Mouse (Mus musculus) forebrain, embryonic 12.5 days (tissue): Measurements from ENCODE around the gene Ugt8a. TPM values are rescaled to one million over a fixed set of nuclear protein-coding genes. Genes with fewer than 3 reads are reported as not detected.

Experiments
- ATAC-seq: fragments of 200-750 bp; cut with Nextera tagmentation; 2 replicates; pipeline ENCODE4 v1.8.0; 2017; ENCODE audit warnings: moderate TSS enrichment; ENCODE audit not compliant: low FRiP score
- H3K27ac ChIP-seq: fragments of 300-500 bp; sonication (generic); 2 replicates; pipeline ENCODE4 v1.5.1; 2016; ENCODE audit warnings: mild to moderate bottlenecking
- H3K27me3 ChIP-seq: fragments of 300-500 bp; sonication (generic); 2 replicates; pipeline ENCODE4 v1.6.1; 2016; ENCODE audit warnings: mild to moderate bottlenecking
- H3K36me3 ChIP-seq: fragments of 300-500 bp; sonication (generic); replicated peaks from 2 replicates; pipeline ENCODE4 v1.6.1; 2016; ENCODE audit warnings: mild to moderate bottlenecking
- H3K4me1 ChIP-seq: fragments of 300-500 bp; sonication (generic); 2 replicates; pipeline ENCODE4 v1.6.1; 2016
- H3K4me2 ChIP-seq: fragments of 300-500 bp; sonication (generic); 2 replicates; pipeline ENCODE4 v1.6.1; 2016; ENCODE audit warnings: mild to moderate bottlenecking, moderate library complexity
- H3K4me3 ChIP-seq: fragments of 300-500 bp; sonication (generic); replicated peaks from 2 replicates; pipeline ENCODE4 v1.5.1; 2016; ENCODE audit warnings: mild to moderate bottlenecking
- H3K9ac ChIP-seq: fragments of 300-500 bp; sonication (generic); 2 replicates; pipeline ENCODE4 v1.6.1; 2016; ENCODE audit warnings: mild to moderate bottlenecking
- H3K9me3 ChIP-seq: fragments of 300-500 bp; sonication (generic); 2 replicates; pipeline ENCODE4 v1.6.1; 2016
- WGBS: fragments of 180-500 bp; shearing (Covaris S2); methylation state at CpG from one replicate; pipeline ENCODE4 v1.1.7; 2016; 5-methylcytosine and 5-hydroxymethylcytosine counted together
- polyA plus RNA-seq: library from polyadenylated mRNA; unstranded; fragments of >200 nt; fragmentation: Nextera tagmentation; extraction: Ambion mirVana; gene quantifications from 2 replicates; pipeline ENCODE4 v1.2.1, GENCODE M21; 2016

Gene Ugt8a
- 4.1 and 5.3 TPM in 2 replicates for polyA plus RNA-seq

DNA sequence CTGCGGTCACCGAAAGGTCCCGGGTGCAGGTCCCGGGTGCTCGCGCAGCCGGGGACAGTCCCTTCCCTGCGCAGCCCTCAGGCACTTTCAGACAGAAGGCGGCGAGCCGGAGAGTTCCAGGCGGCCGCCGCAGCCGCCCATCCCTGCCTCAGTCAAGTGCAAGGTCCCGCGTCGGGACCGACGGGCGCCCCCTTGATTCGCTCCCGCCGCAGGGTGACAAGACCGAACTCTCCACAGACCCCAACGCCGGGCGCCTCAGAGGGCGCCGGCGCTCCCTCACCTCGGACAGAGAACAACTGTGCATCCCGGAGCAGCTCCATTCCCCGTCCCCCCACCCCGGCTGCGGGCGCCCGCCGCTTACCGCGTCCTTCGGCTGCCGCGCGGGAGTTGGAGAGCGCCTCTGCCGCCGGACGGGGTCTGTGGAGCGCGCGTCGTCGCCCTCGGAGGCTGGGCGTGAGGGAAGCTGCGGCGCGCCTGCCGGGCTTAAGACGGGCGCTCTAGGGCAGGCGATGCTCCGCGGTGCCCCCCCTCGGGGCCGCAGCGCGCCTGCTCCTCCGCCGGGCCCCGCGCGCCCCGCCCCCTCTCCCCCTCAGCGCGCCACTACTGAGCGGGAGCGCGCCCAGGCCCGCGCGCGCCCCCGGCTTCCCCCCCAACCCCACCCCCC lies at the start of gene Ugt8a:
TSS of gene Ugt8a (minus strand) at position 528 of the 664 bp plus-strand sequence.
- H3K9ac ChIP-seq = peak within 1 kb of the TSS; percentile 68
- H3K4me3 ChIP-seq = peak within 1 kb of the TSS; percentile 71
- peaks cover 9% of the 10 kb centered on the region; the same call in 1 of the 2 replicates for H3K27me3 ChIP-seq
- H3K4me2 ChIP-seq = peak within 1 kb of the TSS; percentile 91
- H3K36me3 ChIP-seq = no peaks in the 10 kb centered on the region
- peaks cover 6% of the 10 kb centered on the region; the same call in 1 of the 2 replicates for H3K4me1 ChIP-seq
- H3K9me3 ChIP-seq = no peaks in the 10 kb centered on the region
- under 1% methylated on average over 28 of the region's 85 CpGs for WGBS
- ATAC-seq = peak; percentile 94
- peak within 1 kb of the TSS; percentile 76 for H3K27ac ChIP-seq

DNA sequence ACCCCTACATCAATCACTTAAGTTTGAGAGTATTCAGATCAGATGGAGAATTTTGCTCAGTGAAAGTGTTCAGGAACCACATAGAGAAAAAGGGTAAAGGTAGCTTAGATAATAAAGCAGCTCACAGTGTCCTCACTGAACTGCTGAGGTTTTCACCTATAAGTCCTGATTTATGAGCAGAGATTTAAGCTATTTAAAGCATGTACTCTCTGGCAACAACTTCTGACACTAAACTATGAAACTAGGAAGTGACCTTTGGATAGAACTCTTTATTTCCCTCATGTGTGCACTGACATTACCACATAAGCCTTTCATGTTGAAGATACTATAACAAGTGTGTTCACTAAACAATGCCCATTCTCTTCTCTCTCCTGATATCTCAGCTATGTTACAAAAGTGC lies 48.2 kb upstream of the Ugt8a start:
- Histone ChIP-seq H3K27ac (no peak overlapping the region), H3K4me3 (no peak overlapping the region), H3K9ac (no peak overlapping the region), H3K9me3 (no peaks in the 10 kb centered on the region), H3K27me3 (no peaks in the 10 kb centered on the region), H3K4me2 (no peak overlapping the region), H3K36me3 (no peaks in the 10 kb centered on the region), H3K4me1 (no peaks in the 10 kb centered on the region)
- ATAC-seq = no peak

DNA sequence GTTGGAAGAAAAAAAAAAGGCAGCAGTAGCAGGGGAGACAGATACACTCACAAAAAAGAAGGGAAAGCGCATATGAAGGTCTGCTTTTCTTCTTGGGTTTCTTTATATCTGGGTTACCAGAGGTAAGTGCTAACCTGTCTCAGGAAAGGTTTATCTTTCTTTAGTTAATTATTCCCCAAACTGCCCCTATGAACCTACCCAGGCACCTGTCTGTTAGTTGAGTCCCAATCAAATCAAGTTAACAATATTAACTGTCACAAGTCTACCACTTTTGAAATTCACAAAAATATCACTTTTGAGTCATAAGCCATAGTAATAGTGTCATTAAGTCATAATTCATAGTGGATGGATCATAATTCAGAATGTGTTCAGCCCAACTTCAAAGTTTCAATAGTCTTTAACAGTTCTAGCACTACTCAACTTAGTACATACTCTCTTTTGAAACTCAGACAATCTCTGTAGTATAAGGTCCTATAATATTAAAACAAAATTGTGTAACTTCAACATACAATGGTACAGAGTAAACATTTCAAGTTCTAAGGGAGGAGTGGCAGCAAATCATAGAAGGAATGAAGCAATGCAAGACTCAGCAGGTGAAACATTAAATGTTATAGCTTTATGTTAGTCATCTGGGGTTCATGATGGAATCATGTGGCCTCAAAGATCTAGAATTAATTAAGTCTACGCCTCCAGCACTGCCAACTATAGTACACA lies 45.4 kb upstream of the Ugt8a start:
- ATAC-seq = no peak
- no peak overlapping the region for H3K4me2 ChIP-seq
- no peaks in the 10 kb centered on the region for H3K4me1 ChIP-seq
- no peak overlapping the region for H3K27ac ChIP-seq
- no peaks in the 10 kb centered on the region for H3K9me3 ChIP-seq
- no peak overlapping the region for H3K9ac ChIP-seq
- H3K4me3 ChIP-seq = no peak overlapping the region
- no peaks in the 10 kb centered on the region for H3K27me3 ChIP-seq
- WGBS = 93% methylated on average over 2 of the region's 2 CpGs
- H3K36me3 ChIP-seq = no peaks in the 10 kb centered on the region

DNA sequence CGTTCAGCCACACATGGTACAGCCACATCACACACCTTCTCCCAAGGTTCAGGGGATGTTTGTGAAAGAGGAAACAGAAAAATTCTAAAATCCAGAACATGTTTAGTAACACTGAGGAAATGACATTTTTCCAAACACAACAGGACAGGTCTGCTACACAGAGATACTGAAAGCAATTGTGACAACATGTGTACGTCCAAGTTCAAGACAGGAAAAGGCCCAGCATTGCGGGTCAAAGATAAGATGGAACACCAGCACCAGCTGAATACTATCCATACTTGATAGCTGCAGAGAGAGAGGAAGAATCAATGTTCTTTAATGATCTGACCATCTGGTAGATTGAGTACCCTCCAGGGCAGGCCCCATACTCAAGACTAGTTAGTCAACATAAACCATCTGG lies 41.1 kb upstream of the Ugt8a start:
- Histone ChIP-seq H3K36me3 (no peaks in the 10 kb centered on the region), H3K9me3 (no peaks in the 10 kb centered on the region), H3K4me2 (no peak overlapping the region), H3K9ac (no peak overlapping the region), H3K27ac (no peak overlapping the region), H3K4me3 (no peak overlapping the region), H3K27me3 (no peaks in the 10 kb centered on the region), H3K4me1 (no peaks in the 10 kb centered on the region)
- WGBS = 92% methylated on average over 3 of the region's 3 CpGs
- ATAC-seq = no peak

DNA sequence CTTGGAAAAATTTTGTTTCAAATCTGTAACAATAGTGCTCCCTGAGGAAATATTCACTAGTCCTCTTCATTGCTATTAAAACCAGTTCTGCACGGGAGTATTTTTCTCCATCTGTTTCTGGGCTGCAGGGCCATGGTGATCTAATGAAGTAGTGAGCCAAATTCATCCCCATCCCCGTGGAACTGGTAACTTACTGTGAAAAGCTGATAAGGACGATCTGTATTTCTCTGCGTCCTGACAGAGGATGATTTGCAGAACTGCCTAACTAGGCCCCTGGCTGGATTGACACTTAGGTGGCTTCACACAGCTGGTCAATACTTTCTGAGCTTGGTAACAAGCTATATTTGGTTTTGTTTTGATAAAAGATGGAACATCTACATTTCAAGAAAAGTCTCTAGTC lies 37.5 kb upstream of the Ugt8a start:
- Histone ChIP-seq H3K36me3 (no peaks in the 10 kb centered on the region), H3K9ac (no peak overlapping the region), H3K4me3 (no peak overlapping the region), H3K4me2 (no peak overlapping the region), H3K27me3 (no peaks in the 10 kb centered on the region), H3K9me3 (no peaks in the 10 kb centered on the region), H3K27ac (no peak overlapping the region), H3K4me1 (no peaks in the 10 kb centered on the region)
- WGBS = 76% methylated on average over 4 of the region's 4 CpGs
- ATAC-seq = no peak

DNA sequence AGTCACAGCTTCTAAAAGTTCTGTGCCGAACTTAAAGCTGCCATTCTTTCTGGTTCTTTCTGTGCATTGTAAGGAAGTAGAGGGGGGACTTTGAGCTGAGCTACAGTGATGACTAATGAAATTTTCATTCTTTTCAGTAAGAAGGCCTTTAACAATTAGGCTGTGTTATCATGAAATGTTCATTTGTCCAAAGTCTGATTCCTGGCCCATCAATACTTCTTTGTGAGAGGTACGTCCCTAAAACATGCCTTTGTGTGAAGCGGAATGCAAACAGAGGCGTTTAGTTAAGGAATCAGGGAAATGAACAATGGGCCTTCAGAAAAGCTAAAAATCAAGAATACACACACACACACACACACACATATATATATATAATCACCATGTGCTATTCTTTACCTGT lies 31.0 kb upstream of the Ugt8a start:
- WGBS = 54% methylated on average over 4 of the region's 4 CpGs
- no peaks in the 10 kb centered on the region for H3K4me1 ChIP-seq
- H3K27ac ChIP-seq = no peak overlapping the region
- no peak overlapping the region for H3K4me3 ChIP-seq
- no peaks in the 10 kb centered on the region for H3K9me3 ChIP-seq
- ATAC-seq = no peak
- no peaks in the 10 kb centered on the region for H3K27me3 ChIP-seq
- no peak overlapping the region for H3K4me2 ChIP-seq
- no peak overlapping the region for H3K9ac ChIP-seq
- H3K36me3 ChIP-seq = no peaks in the 10 kb centered on the region

DNA sequence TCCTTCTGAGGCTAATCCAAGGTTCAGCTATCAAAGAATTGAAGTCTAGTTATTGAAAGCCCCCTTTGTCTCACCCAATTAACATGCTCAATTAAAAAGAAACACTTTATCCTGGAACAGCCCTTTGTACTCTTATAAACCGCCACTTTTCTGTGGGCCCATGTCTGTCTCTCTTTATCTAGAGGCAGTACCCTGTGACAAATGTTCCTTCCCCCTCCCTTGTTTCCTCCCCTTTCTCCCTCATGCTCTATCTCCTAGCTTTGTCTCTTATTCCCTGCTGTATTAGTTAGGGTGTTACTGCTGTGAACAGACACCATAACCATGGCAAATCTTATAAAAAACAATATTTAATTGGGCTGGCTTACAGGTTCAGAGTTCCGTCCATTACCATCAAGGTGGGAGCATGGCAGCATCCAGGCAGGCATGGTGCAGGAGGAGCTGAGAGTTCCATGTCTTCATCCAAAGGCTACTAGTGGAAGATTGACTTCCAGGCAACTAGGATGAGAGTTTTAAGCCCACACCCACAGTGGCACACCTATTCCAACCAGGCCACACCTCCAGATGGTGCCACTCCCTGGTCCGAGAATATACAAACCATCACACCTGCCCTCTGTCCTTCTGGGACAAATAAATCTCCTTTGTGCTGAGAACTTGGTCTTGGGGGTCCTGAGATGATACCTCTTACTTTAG lies 17.9 kb upstream of the Ugt8a start:
- no peak overlapping the region for H3K27ac ChIP-seq
- ATAC-seq = peak; percentile 39; the same call in 1 of the 2 replicates
- H3K9ac ChIP-seq = no peak overlapping the region
- 57% methylated on average over 3 of the region's 3 CpGs for WGBS
- H3K4me3 ChIP-seq = no peak overlapping the region
- no peaks in the 10 kb centered on the region for H3K9me3 ChIP-seq
- H3K36me3 ChIP-seq = no peaks in the 10 kb centered on the region
- no peaks in the 10 kb centered on the region for H3K4me1 ChIP-seq
- no peaks in the 10 kb centered on the region for H3K27me3 ChIP-seq
- no peak overlapping the region for H3K4me2 ChIP-seq

DNA sequence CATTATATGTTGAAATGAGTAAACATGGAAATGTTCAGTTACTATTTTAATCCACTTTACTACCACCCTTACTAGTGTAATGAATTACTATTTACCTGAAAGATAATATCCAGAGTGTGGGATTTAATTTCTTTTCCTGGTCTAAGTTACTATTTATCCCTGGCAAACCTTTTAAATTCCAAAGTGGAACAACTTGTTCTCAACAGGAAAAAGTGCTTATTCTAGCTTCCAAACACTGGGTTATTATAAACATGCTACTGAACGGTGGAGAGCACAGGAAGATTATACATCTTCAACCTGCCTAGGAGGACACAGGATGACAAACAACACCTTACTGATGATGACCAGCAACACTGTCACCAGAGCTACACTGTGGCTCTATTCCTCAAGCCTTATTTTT lies 16.5 kb upstream of the Ugt8a start:
- no peak overlapping the region for H3K27ac ChIP-seq
- WGBS = 93% methylated on average over 1 of the region's 1 CpGs

DNA sequence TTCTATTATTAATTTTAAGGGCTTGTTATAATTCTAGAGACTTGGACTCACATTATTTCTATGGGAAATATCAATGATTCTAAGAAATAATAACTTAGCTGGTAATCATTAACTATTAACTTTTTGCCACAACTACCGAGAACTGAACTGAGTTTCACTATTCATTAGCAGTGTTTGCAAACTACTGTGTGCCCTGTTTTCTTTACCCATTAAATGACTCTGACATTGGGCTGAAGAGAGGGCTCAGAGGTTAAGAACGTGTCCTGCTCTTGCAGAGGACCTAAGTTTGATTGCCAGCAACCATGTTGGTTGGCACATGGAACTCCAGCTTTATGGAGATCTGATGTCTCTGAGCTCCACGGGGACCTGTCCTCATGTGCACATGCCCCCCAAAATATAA lies 2.4 kb upstream of the Ugt8a start:
- peaks cover 6% of the 10 kb centered on the region; the same call in 1 of the 2 replicates for H3K4me1 ChIP-seq
- no peaks in the 10 kb centered on the region for H3K36me3 ChIP-seq
- no peak overlapping the region for H3K4me3 ChIP-seq
- H3K9me3 ChIP-seq = no peaks in the 10 kb centered on the region
- no peak overlapping the region for H3K27ac ChIP-seq
- no peak overlapping the region for H3K9ac ChIP-seq
- no peak overlapping the region for H3K4me2 ChIP-seq
- no peak for ATAC-seq
- WGBS = 75% methylated on average over 3 of the region's 3 CpGs
- H3K27me3 ChIP-seq = peaks cover 9% of the 10 kb centered on the region; the same call in 1 of the 2 replicates

More for the DNA sequence above, 16.5 kb upstream of the Ugt8a start:
- Histone ChIP-seq H3K4me3 (no peak overlapping the region), H3K9ac (no peak overlapping the region), H3K4me1 (no peaks in the 10 kb centered on the region), H3K36me3 (no peaks in the 10 kb centered on the region), H3K27me3 (no peaks in the 10 kb centered on the region), H3K4me2 (no peak overlapping the region), H3K9me3 (no peaks in the 10 kb centered on the region)
- no peak for ATAC-seq

DNA sequence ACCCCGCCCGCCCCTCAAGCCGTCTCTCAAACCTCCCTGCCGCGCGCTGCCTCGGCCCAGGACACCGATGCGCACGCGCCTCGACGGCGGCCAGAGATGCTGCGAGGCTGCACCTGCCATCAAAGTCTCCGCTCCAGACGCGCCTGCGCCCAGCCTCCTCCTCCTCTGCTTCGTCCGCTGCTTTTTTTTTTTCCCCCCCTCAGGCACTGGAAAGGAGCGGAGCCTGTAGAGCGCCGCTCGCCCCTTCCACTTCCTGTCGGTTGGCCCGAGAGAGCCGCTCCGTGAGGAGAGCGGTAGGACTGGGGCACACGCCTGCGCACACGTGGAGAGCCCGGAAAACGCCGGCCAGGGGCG lies 314 bp upstream of the Ugt8a start:
- WGBS = under 1% methylated on average over 17 of the region's 37 CpGs
- no peaks in the 10 kb centered on the region for H3K36me3 ChIP-seq
- ATAC-seq = peak; percentile 91
- peak overlapping the region; percentile 68 for H3K9ac ChIP-seq
- H3K9me3 ChIP-seq = no peaks in the 10 kb centered on the region
- H3K4me1 ChIP-seq = peaks cover 6% of the 10 kb centered on the region; the same call in 1 of the 2 replicates
- peak overlapping the region; percentile 91 for H3K4me2 ChIP-seq
- peak overlapping the region; percentile 76; the same call in 1 of the 2 replicates for H3K27ac ChIP-seq
- peaks cover 9% of the 10 kb centered on the region; the same call in 1 of the 2 replicates for H3K27me3 ChIP-seq
- H3K4me3 ChIP-seq = peak overlapping the region; percentile 71

DNA sequence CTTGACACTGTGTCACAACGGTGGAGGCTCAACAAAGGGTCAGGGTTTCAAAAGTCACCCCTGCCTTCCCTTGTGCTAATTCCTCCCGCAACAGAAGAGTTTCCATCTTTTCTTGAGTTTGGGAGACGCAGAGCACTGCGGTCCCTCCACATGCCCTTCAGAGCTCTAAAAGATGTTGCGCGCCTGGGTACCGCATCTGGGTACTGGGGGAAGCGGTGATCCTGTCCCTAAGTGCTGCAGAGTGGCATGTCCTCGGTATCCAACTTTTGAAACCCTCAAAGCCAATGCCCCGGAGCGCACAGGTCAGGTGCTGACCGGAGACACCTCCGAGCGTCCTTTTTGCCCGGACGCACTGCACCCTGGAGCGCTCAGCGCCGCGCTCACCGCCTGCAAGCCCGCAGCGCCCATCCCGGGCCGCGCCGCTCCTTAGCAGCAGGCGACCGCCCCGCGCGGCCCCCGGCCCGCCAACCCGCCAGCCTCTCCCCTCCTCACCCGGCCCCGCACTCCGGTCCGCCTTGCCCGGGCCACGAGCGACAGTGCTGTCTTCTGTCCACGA lies 805 bp downstream of the Ugt8a start:
- no peak overlapping the region; the same call in 1 of the 2 replicates for H3K27ac ChIP-seq
- H3K4me2 ChIP-seq = peak overlapping the region; percentile 91
- H3K9me3 ChIP-seq = no peaks in the 10 kb centered on the region
- H3K9ac ChIP-seq = peak overlapping the region; percentile 68
- no peaks in the 10 kb centered on the region for H3K36me3 ChIP-seq
- peaks cover 9% of the 10 kb centered on the region; the same call in 1 of the 2 replicates for H3K27me3 ChIP-seq
- peak; percentile 66 for ATAC-seq
- under 1% methylated on average over 41 of the region's 43 CpGs for WGBS
- H3K4me3 ChIP-seq = peak overlapping the region; percentile 71
- H3K4me1 ChIP-seq = peaks cover 6% of the 10 kb centered on the region; the same call in 1 of the 2 replicates

DNA sequence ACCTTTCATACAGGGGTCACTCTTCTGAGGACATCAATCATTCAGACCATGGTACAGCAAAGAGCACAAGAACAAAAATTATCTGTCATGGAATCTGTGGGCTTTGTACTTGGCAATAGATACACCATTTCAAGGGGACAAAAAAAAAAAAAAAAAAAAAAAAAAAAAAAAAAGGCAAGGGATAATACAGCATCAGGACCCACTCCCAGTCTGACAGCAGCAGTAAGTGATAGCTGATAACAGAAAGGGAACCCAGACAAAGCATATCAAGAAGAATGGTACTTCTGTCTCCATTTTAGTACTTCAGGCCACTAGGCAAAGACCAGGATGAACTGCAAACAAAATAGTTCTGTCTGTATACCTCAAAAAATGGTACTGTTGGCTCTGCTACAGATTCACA lies 2.6 kb downstream of the Ugt8a start:
- Histone ChIP-seq H3K27ac (no peak overlapping the region), H3K9ac (no peak overlapping the region), H3K27me3 (peaks cover 9% of the 10 kb centered on the region; the same call in 1 of the 2 replicates), H3K36me3 (no peaks in the 10 kb centered on the region), H3K9me3 (no peaks in the 10 kb centered on the region), H3K4me2 (no peak overlapping the region), H3K4me1 (peaks cover 6% of the 10 kb centered on the region; the same call in 1 of the 2 replicates), H3K4me3 (no peak overlapping the region)
- ATAC-seq = no peak
